Mouse (Mus musculus) kidney, embryonic 14.5 days (tissue): ENCODE data around the gene Erich2. TPM values are rescaled to one million over a fixed set of nuclear protein-coding genes. Genes with fewer than 3 reads are reported as not detected.
"Not testable (repeated sequence)": the region's sequence is repeated elsewhere in the genome, so short reads cannot be mapped to it uniquely, and the experiment has no call there.

Source experiments
- ATAC-seq: fragments of 200-750 bp; cut with Nextera tagmentation; 2 replicates; pipeline ENCODE4 v1.8.0; 2017; ENCODE audit warnings: moderate number of reproducible peaks, mild to moderate bottlenecking, moderate TSS enrichment, moderate library complexity; ENCODE audit not compliant: low FRiP score, low TSS enrichment
- H3K27ac ChIP-seq: fragments of 300-500 bp; sonication (generic); 2 replicates; pipeline ENCODE4 v1.5.1; 2014; ENCODE audit warnings: low read depth, mild to moderate bottlenecking, low read length, moderate library complexity, mixed read lengths
- H3K27me3 ChIP-seq: fragments of 300-500 bp; sonication (generic); 2 replicates; pipeline ENCODE4 v1.6.1; 2014; ENCODE audit warnings: mild to moderate bottlenecking, low read length; ENCODE audit not compliant: control insufficient read depth, insufficient read depth
- H3K36me3 ChIP-seq: fragments of 300-500 bp; sonication (generic); 2 replicates; pipeline ENCODE4 v1.6.1; 2014; ENCODE audit warnings: low read length, mixed read lengths; ENCODE audit not compliant: control insufficient read depth, insufficient read depth
- H3K4me1 ChIP-seq: fragments of 300-500 bp; sonication (generic); 2 replicates; pipeline ENCODE4 v1.6.1; 2014; ENCODE audit warnings: low read length, mixed read lengths; ENCODE audit not compliant: control insufficient read depth, insufficient read depth
- H3K4me2 ChIP-seq: fragments of 300-500 bp; sonication (generic); replicated peaks from 2 replicates; pipeline ENCODE4 v1.6.1; 2014; ENCODE audit warnings: low read depth, mild to moderate bottlenecking, low read length
- H3K4me3 ChIP-seq: fragments of 300-500 bp; sonication (generic); 2 replicates; pipeline ENCODE4 v1.5.1; 2014; ENCODE audit warnings: mild to moderate bottlenecking, low read length
- H3K9ac ChIP-seq: fragments of 300-500 bp; sonication (generic); 2 replicates; pipeline ENCODE4 v1.6.1; 2014; ENCODE audit warnings: low read depth, mild to moderate bottlenecking, low read length, moderate library complexity
- H3K9me3 ChIP-seq: fragments of 300-500 bp; sonication (generic); 2 replicates; pipeline ENCODE4 v1.6.1; 2016; ENCODE audit warnings: low read length; ENCODE audit not compliant: control insufficient read depth
- WGBS: fragments of 180-500 bp; shearing (Covaris S2); extraction: QIAGEN DNeasy Blood & Tissue Kit; methylation state at CpG from one replicate; pipeline ENCODE4 v1.1.7; 2014; 5-methylcytosine and 5-hydroxymethylcytosine counted together
- polyA plus RNA-seq: library from polyadenylated mRNA; unstranded; fragments of >200 nt; fragmentation: Nextera tagmentation; extraction: Ambion mirVana; gene quantifications from 2 replicates; pipeline ENCODE4 v1.2.1, GENCODE M21; 2014

Erich2 gene
- polyA plus RNA-seq, 1 experiment from 2014 or later = 2.2 TPM

GRCm38 (mm10) chr2:70509021-70509632, 508 bp downstream of the Erich2 start:
- Histone ChIP-seq H3K4me1 (peaks cover 6% of the 10 kb centered on the region; the same call in 1 of the 2 replicates), H3K9ac (peak overlapping the region; percentile 55), H3K27ac (no peak overlapping the region), H3K4me2 (peak overlapping the region; percentile 79), H3K4me3 (peak overlapping the region; percentile 59), H3K9me3 (no peaks in the 10 kb centered on the region), H3K36me3 (no peaks in the 10 kb centered on the region), H3K27me3 (no peaks in the 10 kb centered on the region)
- peak; percentile 99 for ATAC-seq
- under 1% methylated on average over 56 of the region's 56 CpGs for WGBS

- H3K9me3 ChIP-seq, H3K4me3 ChIP-seq, H3K9ac ChIP-seq, H3K27ac ChIP-seq, H3K36me3 ChIP-seq, H3K4me1 ChIP-seq, H3K4me2 ChIP-seq, H3K27me3 ChIP-seq, ATAC-seq: not testable (repeated sequence)
- WGBS = 47% methylated on average over 7 of the region's 7 CpGs
Observed at GRCm38 (mm10) chr2:70538283-70538682, 29.7 kb downstream of the Erich2 start.

- ATAC-seq = no peak
- no peaks in the 10 kb centered on the region for H3K27me3 ChIP-seq
- H3K9me3 ChIP-seq = no peaks in the 10 kb centered on the region
- H3K4me2 ChIP-seq = no peak overlapping the region
- H3K27ac ChIP-seq = no peak overlapping the region
- no peaks in the 10 kb centered on the region for H3K36me3 ChIP-seq
- no peaks in the 10 kb centered on the region for H3K4me1 ChIP-seq
- no peak overlapping the region for H3K4me3 ChIP-seq
- 67% methylated on average over 6 of the region's 6 CpGs for WGBS
- no peak overlapping the region for H3K9ac ChIP-seq
Observed at GRCm38 (mm10) chr2:70550671-70551070, 42.1 kb downstream of the Erich2 start.

GRCm38 (mm10) chr2:70551446-70551845, 42.8 kb downstream of the Erich2 start:
- Histone ChIP-seq H3K9ac (no peak overlapping the region), H3K27me3 (no peaks in the 10 kb centered on the region), H3K9me3 (no peaks in the 10 kb centered on the region), H3K4me3 (no peak overlapping the region), H3K4me1 (no peaks in the 10 kb centered on the region), H3K36me3 (no peaks in the 10 kb centered on the region), H3K4me2 (no peak overlapping the region), H3K27ac (no peak overlapping the region)
- WGBS = 91% methylated on average over 2 of the region's 2 CpGs
- ATAC-seq = no peak

DNA sequence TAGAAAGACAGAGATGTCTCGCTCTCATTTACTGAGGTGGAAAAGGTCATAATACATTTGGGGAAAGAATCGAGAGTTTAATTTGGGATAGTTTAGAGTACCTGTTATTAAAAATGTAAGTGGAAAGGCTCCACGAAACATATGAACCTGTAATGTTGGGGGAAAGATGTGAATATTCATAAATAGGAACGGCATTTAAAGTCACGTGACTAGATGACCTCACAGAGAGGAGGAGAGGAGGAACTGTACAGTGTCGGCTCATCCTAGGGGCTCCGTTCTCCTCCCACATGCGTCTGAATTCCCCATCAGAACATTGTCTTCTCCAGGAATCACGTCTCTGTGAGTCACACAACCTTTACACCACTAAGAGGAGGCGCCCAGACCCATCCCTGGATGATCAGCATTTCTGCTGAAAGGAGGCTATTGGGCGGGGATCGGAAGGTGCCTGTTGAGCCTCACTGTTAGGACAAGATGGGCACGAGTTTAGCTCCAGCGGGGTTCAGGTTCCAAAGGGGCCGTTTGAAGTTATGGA, 43.5 kb downstream of the Erich2 start:
- Histone ChIP-seq H3K4me2 (no peak overlapping the region), H3K27ac (no peak overlapping the region), H3K4me3 (no peak overlapping the region), H3K9me3 (no peaks in the 10 kb centered on the region), H3K4me1 (no peaks in the 10 kb centered on the region), H3K27me3 (no peaks in the 10 kb centered on the region), H3K36me3 (no peaks in the 10 kb centered on the region), H3K9ac (no peak overlapping the region)
- no peak for ATAC-seq
- 80% methylated on average over 15 of the region's 15 CpGs for WGBS

DNA sequence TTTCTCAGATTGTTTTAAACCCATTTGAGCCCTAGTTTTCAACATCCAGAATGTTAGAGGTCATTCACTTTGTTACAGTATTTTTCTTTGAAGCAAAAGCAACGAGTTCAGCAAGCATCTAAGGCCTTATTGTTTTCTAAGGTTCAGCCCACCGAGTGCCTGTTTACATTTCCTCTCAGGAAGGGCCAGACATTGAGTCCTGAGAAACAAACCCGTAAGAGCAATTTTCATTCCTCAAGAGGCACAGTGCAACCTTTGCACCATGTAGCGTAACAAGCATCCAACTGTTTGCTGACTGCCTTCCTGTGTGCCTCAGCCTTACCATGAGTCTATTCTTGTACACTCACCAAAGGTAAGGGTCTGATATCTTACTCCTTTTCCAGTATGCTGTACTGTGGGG, 44.2 kb downstream of the Erich2 start, which contains the start of gene Gad1:
Gene Gad1 (plus strand): TSS at position 301 of the 400 bp plus-strand sequence.
- WGBS = 56% methylated on average over 4 of the region's 4 CpGs

GRCm38 (mm10) chr2:70553826-70554225, 45.2 kb downstream of the Erich2 start:
- WGBS = 84% methylated on average over 3 of the region's 3 CpGs
- no peak overlapping the region for H3K9ac ChIP-seq
- H3K9me3 ChIP-seq = no peaks in the 10 kb centered on the region
- H3K27ac ChIP-seq = no peak overlapping the region
- H3K4me1 ChIP-seq = no peaks in the 10 kb centered on the region
- no peaks in the 10 kb centered on the region for H3K36me3 ChIP-seq
- H3K27me3 ChIP-seq = peaks cover 7% of the 10 kb centered on the region
- ATAC-seq = no peak
- H3K4me2 ChIP-seq = no peak overlapping the region
- no peak overlapping the region for H3K4me3 ChIP-seq

More for the DNA sequence above, 44.2 kb downstream of the Erich2 start, which contains the start of gene Gad1:
- ATAC-seq = no peak
- no peak within 1 kb of the TSS for H3K4me2 ChIP-seq
- no peak within 1 kb of the TSS for H3K9ac ChIP-seq
- no peak within 1 kb of the TSS for H3K27ac ChIP-seq
- 0 out of 2 replicates have a peak, but pooled peaks cover 3% of the 10 kb centered on the region for H3K27me3 ChIP-seq
- no peaks in the 10 kb centered on the region for H3K9me3 ChIP-seq
- H3K4me1 ChIP-seq = no peaks in the 10 kb centered on the region
- H3K36me3 ChIP-seq = no peaks in the 10 kb centered on the region
- H3K4me3 ChIP-seq = no peak within 1 kb of the TSS

- Histone ChIP-seq H3K27me3 (peaks cover 51% of the 10 kb centered on the region), H3K36me3 (no peaks in the 10 kb centered on the region), H3K27ac (no peak overlapping the region), H3K4me1 (peaks cover 19% of the 10 kb centered on the region; the same call in 1 of the 2 replicates), H3K9me3 (no peaks in the 10 kb centered on the region), H3K4me3 (no peak overlapping the region), H3K9ac (no peak overlapping the region), H3K4me2 (no peak overlapping the region)
- 5% methylated on average over 15 of the region's 18 CpGs for WGBS
- no peak for ATAC-seq
Observed at GRCm38 (mm10) chr2:70558112-70558842, 49.7 kb downstream of the Erich2 start.
